Mouse (Mus musculus) limb, embryonic 14.5 days (tissue): Measurements from ENCODE around the gene Smap2. TPM values are rescaled to one million over a fixed set of nuclear protein-coding genes. Genes with fewer than 3 reads are reported as not detected.
A peak's percentile ranks its signal among the peaks of the same experiment; 100 is the strongest.
"Not testable (repeated sequence)": the region's sequence is repeated elsewhere in the genome, so short reads cannot be mapped to it uniquely, and the experiment has no call there.

ENCODE experiments used
- ATAC-seq: fragments of 200-750 bp; cut with Nextera tagmentation; 2 replicates; pipeline ENCODE4 v1.8.0; 2017; ENCODE audit warnings: low read depth, moderate number of reproducible peaks, moderate TSS enrichment; ENCODE audit not compliant: low FRiP score
- DNase-seq: peaks from one replicate; pipeline ENCODE4 v3.0.0-alpha.2; 2015; ENCODE audit warnings: low spot score
- H3K27ac ChIP-seq: fragments of 300-500 bp; sonication (generic); replicated peaks from 2 replicates; pipeline ENCODE4 v1.5.1; 2014; ENCODE audit warnings: low read depth, mild to moderate bottlenecking, low read length, moderate library complexity, mixed read lengths
- H3K27me3 ChIP-seq: fragments of 300-500 bp; sonication (generic); 2 replicates; pipeline ENCODE4 v1.6.1; 2014; ENCODE audit warnings: low read length, mixed read lengths; ENCODE audit not compliant: control insufficient read depth, insufficient read depth
- H3K36me3 ChIP-seq: fragments of 300-500 bp; sonication (generic); 2 replicates; pipeline ENCODE4 v1.6.1; 2014; ENCODE audit warnings: mild to moderate bottlenecking, low read length, moderate library complexity, mixed read lengths; ENCODE audit not compliant: control insufficient read depth, insufficient read depth
- H3K4me1 ChIP-seq: fragments of 300-500 bp; sonication (generic); 2 replicates; pipeline ENCODE4 v1.6.1; 2014; ENCODE audit warnings: antibody characterized with exemption, low read length, mixed read lengths; ENCODE audit not compliant: control insufficient read depth, insufficient read depth
- H3K4me2 ChIP-seq: fragments of 300-500 bp; sonication (generic); replicated peaks from 2 replicates; pipeline ENCODE4 v1.6.1; 2014; ENCODE audit warnings: low read depth, mild to moderate bottlenecking, low read length, moderate library complexity; ENCODE audit not compliant: severe bottlenecking
- H3K4me3 ChIP-seq: fragments of 300-500 bp; sonication (generic); replicated peaks from 2 replicates; pipeline ENCODE4 v1.5.1; 2014; ENCODE audit warnings: low read length
- H3K9ac ChIP-seq: fragments of 300-500 bp; sonication (generic); 2 replicates; pipeline ENCODE4 v1.6.1; 2014; ENCODE audit warnings: mild to moderate bottlenecking, low read depth, low read length, moderate library complexity; ENCODE audit not compliant: severe bottlenecking
- H3K9me3 ChIP-seq: fragments of 300-500 bp; sonication (generic); 2 replicates; pipeline ENCODE4 v1.6.1; 2016; ENCODE audit warnings: low read length; ENCODE audit not compliant: control insufficient read depth
- POLR2A ChIP-seq: fragments of 200-500 bp; IDR thresholded peaks from 2 replicates; pipeline ENCODE4 v1.8.0; 2012; ENCODE audit warnings: inconsistent platforms, mild to moderate bottlenecking, moderate library complexity, borderline replicate concordance; ENCODE audit not compliant: insufficient read depth, insufficient read length; ENCODE audit errors: extremely low read depth
- WGBS: fragments of 180-500 bp; shearing (Covaris S2); extraction: QIAGEN DNeasy Blood & Tissue Kit; methylation state at CpG from one replicate; pipeline ENCODE4 v1.1.7; 2014; 5-methylcytosine and 5-hydroxymethylcytosine counted together
- polyA plus RNA-seq, 2 experiments: library from polyadenylated mRNA; depleted of rRNA in 1 of 2; stranded (reverse) in 1 of 2; unstranded in 1 of 2; fragments of >200 nt; fragmentation: Nextera tagmentation in 1 of 2; extraction: Ambion mirVana in 1 of 2; gene quantifications; 2 replicates each; pipeline versions ENCODE4 v1.2.1 to v1.2.3; 2012 to 2014

Smap2 gene
- 19.8 and 21.7 TPM in 2 replicates for polyA plus RNA-seq (2012; rRNA removed)
- 17.3 and 19.7 TPM in 2 replicates for polyA plus RNA-seq (2014; fragmentation: Nextera tagmentation; extraction: Ambion mirVana)

- Histone ChIP-seq H3K4me1 (peaks cover 8% of the 10 kb centered on the region), H3K27ac (peak within 1 kb of the TSS; percentile 52), H3K27me3 (no peaks in the 10 kb centered on the region), H3K4me3 (peak within 1 kb of the TSS; percentile 96), H3K4me2 (peak within 1 kb of the TSS; percentile 79), H3K9ac (peak within 1 kb of the TSS; percentile 86), H3K9me3 (no peaks in the 10 kb centered on the region), H3K36me3 (no peaks in the 10 kb centered on the region)
- 1% methylated on average over 27 of the region's 48 CpGs for WGBS
- TF ChIP-seq POLR2A = peak; percentile 77; the same call in 1 of the 2 replicates
- DNase-seq (peak; percentile 98), ATAC-seq (peak; percentile 98)
Observed at GRCm38 (mm10) chr4:121016928-121017657, at the start of gene Smap2. Gene Smap2, minus strand, starts transcription at chr4:121017247.

DNA sequence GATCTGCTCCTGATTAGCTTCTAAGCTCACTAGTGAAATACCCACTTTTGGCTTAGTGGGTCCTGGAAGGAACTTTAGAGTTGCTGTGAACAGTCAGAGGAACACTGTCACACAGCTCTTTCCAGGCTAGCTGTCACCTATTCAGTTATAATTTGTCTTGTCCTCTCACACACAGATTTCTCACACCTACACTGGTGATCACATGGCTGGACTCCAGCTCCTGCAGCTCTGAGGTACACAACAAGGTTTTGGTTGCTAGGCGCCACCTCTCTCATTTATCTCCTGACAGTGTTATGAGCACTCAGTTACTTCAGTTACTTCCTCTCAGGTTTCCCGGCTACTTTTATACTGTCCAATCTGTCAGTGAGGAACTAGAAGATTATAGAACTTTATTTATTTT is 48.3 kb upstream of the Smap2 start:
- no peaks in the 10 kb centered on the region for H3K4me1 ChIP-seq
- 84% methylated on average over 2 of the region's 2 CpGs for WGBS
- peaks cover 63% of the 10 kb centered on the region for H3K36me3 ChIP-seq
- TF ChIP-seq POLR2A = no peak
- no peak overlapping the region for H3K27ac ChIP-seq
- no peak overlapping the region for H3K4me2 ChIP-seq
- DNase-seq = no peak
- no peaks in the 10 kb centered on the region for H3K27me3 ChIP-seq
- H3K9me3 ChIP-seq = no peaks in the 10 kb centered on the region
- ATAC-seq = no peak
- H3K4me3 ChIP-seq = no peak overlapping the region
- H3K9ac ChIP-seq = no peak overlapping the region

DNA sequence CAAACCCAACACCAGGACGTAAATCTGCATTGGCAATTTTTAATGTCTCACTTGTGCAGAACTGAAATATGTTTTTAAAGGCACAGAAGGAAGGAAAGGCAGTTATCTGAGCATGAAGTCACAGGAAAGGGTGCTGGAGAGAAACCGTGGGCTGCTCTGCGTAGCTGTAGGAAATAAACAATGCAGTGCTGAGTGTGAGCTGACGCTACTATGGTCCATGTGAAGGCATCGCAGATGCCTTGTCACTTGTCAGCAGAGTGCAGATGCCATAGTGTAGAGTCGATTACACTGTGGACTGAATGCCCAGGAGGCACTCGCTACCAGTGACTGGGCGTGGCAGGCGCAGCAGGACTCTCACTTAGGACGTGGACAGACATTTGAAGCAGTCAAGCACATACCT is 42.2 kb upstream of the Smap2 start:
- not testable (repeated sequence) for ATAC-seq, H3K4me2 ChIP-seq, H3K9me3 ChIP-seq, H3K27ac ChIP-seq, H3K4me3 ChIP-seq, H3K4me1 ChIP-seq, DNase-seq, H3K9ac ChIP-seq, H3K27me3 ChIP-seq
- peaks cover 35% of the 10 kb centered on the region for H3K36me3 ChIP-seq
- 91% methylated on average over 9 of the region's 10 CpGs for WGBS

- no peak for TF ChIP-seq POLR2A
- H3K4me1 ChIP-seq = no peaks in the 10 kb centered on the region
- no peak overlapping the region for H3K4me3 ChIP-seq
- no peak for ATAC-seq
- no peak overlapping the region for H3K4me2 ChIP-seq
- no peak overlapping the region for H3K9ac ChIP-seq
- H3K27ac ChIP-seq = no peak overlapping the region
- WGBS = 79% methylated on average over 2 of the region's 2 CpGs
- H3K27me3 ChIP-seq = no peaks in the 10 kb centered on the region
- H3K9me3 ChIP-seq = no peaks in the 10 kb centered on the region
- no peak for DNase-seq
- peaks cover 38% of the 10 kb centered on the region for H3K36me3 ChIP-seq
Observed at GRCm38 (mm10) chr4:121057032-121057431, 40.0 kb upstream of the Smap2 start.

DNA sequence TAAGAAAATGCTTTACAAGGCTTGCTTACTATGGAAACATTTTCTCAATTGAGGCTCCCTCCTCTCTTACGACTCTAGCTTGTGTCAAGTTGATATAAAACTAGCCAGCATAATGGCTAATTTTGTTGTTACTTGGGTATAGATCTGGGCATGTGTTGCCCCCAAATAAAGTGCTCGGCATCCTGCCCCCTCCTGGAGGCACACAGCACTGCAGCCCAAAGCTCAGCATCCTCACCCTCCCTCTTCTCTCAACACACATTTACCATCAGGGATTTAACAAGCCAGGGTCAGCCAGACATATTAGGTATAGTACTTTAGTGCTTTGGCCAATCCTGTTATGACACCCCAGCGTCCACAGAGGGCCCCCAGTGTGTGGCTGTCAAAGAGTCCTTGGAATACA is 39.3 kb upstream of the Smap2 start:
- Histone ChIP-seq H3K27me3 (no peaks in the 10 kb centered on the region), H3K4me2 (no peak overlapping the region), H3K4me1 (no peaks in the 10 kb centered on the region), H3K36me3 (peaks cover 35% of the 10 kb centered on the region), H3K9me3 (no peaks in the 10 kb centered on the region), H3K27ac (no peak overlapping the region), H3K9ac (no peak overlapping the region), H3K4me3 (no peak overlapping the region)
- ATAC-seq (no peak), DNase-seq (no peak)
- no peak for TF ChIP-seq POLR2A
- WGBS = 53% methylated on average over 3 of the region's 3 CpGs
